Mouse (Mus musculus): ENCODE measurements at regions not wholly inside any gene's neighbourhood (a gene's known extent, or its start where the extent isn't known, plus 50 kb on each side); places are given as distances from the start of the nearest gene placed in this dataset.

- Histone ChIP-seq H3K27ac (0 out of 2 replicates have a peak overlapping the region, but pooled peaks have one; percentile 2), H3K27me3 (ENCODE audit: poor library complexity, severe bottlenecking) (no peaks in the 10 kb centered on the region), H3K36me3 (replicated peaks) (no peaks in the 10 kb centered on the region), H3K4me3 (no peak overlapping the region), H3K9me3 (no peaks in the 10 kb centered on the region), H3K4me1 (peaks cover 16% of the 10 kb centered on the region)
- WGBS = 37% methylated on average over 2 of the region's 2 CpGs
- DNase-seq (ENCODE audit: extremely low spot score, low spot score) = no peak
These were observed 916.3 kb downstream of the Rps29 start for GRCm38 (mm10) chr12:68242683-68243082.

GRCm38 (mm10) chr12:68231803-68232202, 927.2 kb downstream of the Rps29 start:
- Histone ChIP-seq H3K4me1 (no peaks in the 10 kb centered on the region), H3K4me3 (no peak overlapping the region), H3K9me3 (no peaks in the 10 kb centered on the region), H3K27me3 (ENCODE audit: poor library complexity, severe bottlenecking) (no peaks in the 10 kb centered on the region), H3K36me3 (replicated peaks) (no peaks in the 10 kb centered on the region), H3K27ac (no peak overlapping the region)
- 94% methylated on average over 3 of the region's 3 CpGs for WGBS
- no peak for DNase-seq (ENCODE audit: extremely low spot score, low spot score)

- no peaks in the 10 kb centered on the region for H3K36me3 ChIP-seq (replicated peaks)
- no peak overlapping the region for H3K27ac ChIP-seq
- no peaks in the 10 kb centered on the region for H3K9me3 ChIP-seq
- H3K4me1 ChIP-seq = peaks cover 16% of the 10 kb centered on the region
- H3K27me3 ChIP-seq (ENCODE audit: poor library complexity, severe bottlenecking) = no peaks in the 10 kb centered on the region
- H3K4me3 ChIP-seq = no peak overlapping the region
- 52% methylated on average over 4 of the region's 4 CpGs for WGBS
- peak; percentile 14 for DNase-seq (ENCODE audit: extremely low spot score, low spot score)
These were observed 941.9 kb downstream of the Rps29 start for GRCm38 (mm10) chr12:68217091-68217490.

- Histone ChIP-seq H3K9me3 (no peaks in the 10 kb centered on the region), H3K27ac (no peak overlapping the region), H3K4me1 (no peaks in the 10 kb centered on the region), H3K36me3 (replicated peaks) (no peaks in the 10 kb centered on the region), H3K4me3 (no peak overlapping the region), H3K27me3 (ENCODE audit: poor library complexity, severe bottlenecking) (no peaks in the 10 kb centered on the region)
- WGBS = 96% methylated on average over 10 of the region's 10 CpGs
- DNase-seq (ENCODE audit: extremely low spot score, low spot score) = no peak
These were observed 950.7 kb downstream of the Rps29 start for GRCm38 (mm10) chr12:68208302-68208701.

GRCm38 (mm10) chr12:68183858-68184257, 961.5 kb upstream of the Mdga2 start:
- Histone ChIP-seq H3K36me3 (replicated peaks) (no peaks in the 10 kb centered on the region), H3K4me3 (no peak overlapping the region), H3K4me1 (no peaks in the 10 kb centered on the region), H3K9me3 (no peaks in the 10 kb centered on the region), H3K27me3 (ENCODE audit: poor library complexity, severe bottlenecking) (no peaks in the 10 kb centered on the region), H3K27ac (no peak overlapping the region)
- WGBS = 89% methylated on average over 1 of the region's 1 CpGs
- no peak for DNase-seq (ENCODE audit: extremely low spot score, low spot score)

- Histone ChIP-seq H3K27me3 (ENCODE audit: poor library complexity, severe bottlenecking) (no peaks in the 10 kb centered on the region), H3K9me3 (no peaks in the 10 kb centered on the region), H3K36me3 (replicated peaks) (no peaks in the 10 kb centered on the region), H3K4me3 (no peak overlapping the region), H3K4me1 (no peaks in the 10 kb centered on the region), H3K27ac (no peak overlapping the region)
- DNase-seq (ENCODE audit: extremely low spot score, low spot score) = no peak
- WGBS = 88% methylated on average over 2 of the region's 2 CpGs
These were observed 939.0 kb upstream of the Mdga2 start for GRCm38 (mm10) chr12:68161317-68161716.

GRCm38 (mm10) chr12:68148066-68148465, 925.7 kb upstream of the Mdga2 start:
- Histone ChIP-seq H3K27ac (no peak overlapping the region), H3K27me3 (ENCODE audit: poor library complexity, severe bottlenecking) (no peaks in the 10 kb centered on the region), H3K9me3 (no peaks in the 10 kb centered on the region), H3K4me1 (no peaks in the 10 kb centered on the region), H3K4me3 (no peak overlapping the region), H3K36me3 (replicated peaks) (no peaks in the 10 kb centered on the region)
- WGBS = 48% methylated on average over 4 of the region's 4 CpGs
- DNase-seq (ENCODE audit: extremely low spot score, low spot score) = no peak

DNA sequence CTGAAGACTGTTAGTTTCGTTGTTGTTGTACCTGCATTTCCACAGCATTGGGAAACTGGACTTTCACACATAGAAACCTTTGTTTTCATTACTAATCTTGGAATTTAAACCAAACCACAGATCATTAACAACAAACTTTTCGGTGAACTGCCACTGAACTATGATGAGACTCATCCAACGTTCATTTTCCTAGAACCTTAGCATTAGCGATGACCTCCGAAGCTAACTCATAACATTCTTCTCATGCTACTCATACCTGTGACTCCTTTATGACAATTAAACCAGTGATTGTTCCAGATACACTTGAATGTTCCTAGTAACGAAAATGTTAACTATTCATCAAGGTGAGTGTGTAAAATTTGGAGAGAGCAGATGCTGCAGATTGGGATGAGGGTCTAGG, 917.5 kb upstream of the Mdga2 start:
- Histone ChIP-seq H3K27ac (no peak overlapping the region), H3K36me3 (replicated peaks) (no peaks in the 10 kb centered on the region), H3K9me3 (no peaks in the 10 kb centered on the region), H3K4me3 (no peak overlapping the region), H3K27me3 (ENCODE audit: poor library complexity, severe bottlenecking) (no peaks in the 10 kb centered on the region), H3K4me1 (no peaks in the 10 kb centered on the region)
- no peak for DNase-seq (ENCODE audit: extremely low spot score, low spot score)
- WGBS = 89% methylated on average over 6 of the region's 6 CpGs

GRCm38 (mm10) chr12:68131776-68132175, 909.4 kb upstream of the Mdga2 start:
- H3K27ac ChIP-seq = no peak overlapping the region
- no peak for DNase-seq (ENCODE audit: extremely low spot score, low spot score)
- H3K27me3 ChIP-seq (ENCODE audit: poor library complexity, severe bottlenecking) = no peaks in the 10 kb centered on the region

DNA sequence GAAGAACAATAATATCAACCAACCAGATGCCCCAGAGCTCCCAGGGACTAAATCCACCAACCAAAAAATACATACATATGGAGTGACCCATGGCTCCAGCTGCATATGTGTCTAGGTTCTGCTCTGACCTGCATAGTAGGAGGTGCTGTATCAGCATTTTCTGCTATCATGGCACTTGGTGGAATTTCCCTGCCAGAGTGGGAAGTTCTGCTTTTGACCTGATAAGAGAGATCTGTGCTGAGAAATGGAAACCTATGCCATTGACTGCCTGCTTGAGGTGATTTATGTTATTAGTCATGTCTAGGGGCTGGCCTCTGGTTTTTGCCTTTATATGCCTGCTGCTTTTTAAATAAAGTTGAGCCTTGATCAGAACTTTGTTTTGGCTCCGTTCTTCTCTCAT, 893.4 kb upstream of the Mdga2 start:
- H3K27me3 ChIP-seq (ENCODE audit: poor library complexity, severe bottlenecking) = no peaks in the 10 kb centered on the region
- no peaks in the 10 kb centered on the region for H3K4me1 ChIP-seq
- H3K36me3 ChIP-seq (replicated peaks) = no peaks in the 10 kb centered on the region
- H3K4me3 ChIP-seq = no peak overlapping the region
- H3K9me3 ChIP-seq = no peaks in the 10 kb centered on the region
- 72% methylated on average over 1 of the region's 1 CpGs for WGBS
- no peak overlapping the region for H3K27ac ChIP-seq
- no peak for DNase-seq (ENCODE audit: extremely low spot score, low spot score)

More at GRCm38 (mm10) chr12:68131776-68132175, 909.4 kb upstream of the Mdga2 start:
- Histone ChIP-seq H3K4me3 (no peak overlapping the region), H3K4me1 (no peaks in the 10 kb centered on the region), H3K36me3 (replicated peaks) (no peaks in the 10 kb centered on the region), H3K9me3 (no peaks in the 10 kb centered on the region)
